Mouse (Mus musculus): ENCODE measurements around the gene Brd3.

DNA sequence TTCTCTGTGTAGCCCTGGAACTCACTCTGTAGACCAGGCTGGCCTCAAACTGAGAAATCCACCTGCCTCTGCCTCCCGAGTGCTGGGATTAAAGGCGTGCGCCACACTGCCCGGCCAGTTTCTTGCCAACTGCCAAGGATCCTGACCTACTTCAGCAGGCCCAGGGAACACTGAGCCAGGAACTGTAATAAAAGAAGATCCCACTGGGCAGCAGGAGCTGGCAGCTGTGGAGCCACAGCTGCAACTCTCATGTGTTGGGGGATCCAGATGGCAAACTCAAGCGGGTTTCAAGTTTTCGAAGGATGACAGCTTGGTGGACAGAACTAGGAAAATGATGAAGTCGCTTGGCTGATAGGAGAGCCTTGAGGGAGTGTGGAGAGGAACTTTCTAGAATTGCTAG is 3.2 kb upstream of the Brd3 start:
- no peak for TF ChIP-seq POLR2A (IDR thresholded peaks at IDR 0.05; ENCODE audit: extremely low read depth, insufficient read depth, low read length)
- TF ChIP-seq CTCF (IDR thresholded peaks at IDR 0.05; ENCODE audit: extremely low read depth, insufficient read depth, low read length), result no peak
